Mouse (Mus musculus) adrenal gland (tissue): Measurements from ENCODE around the gene Car6.

Source experiments
- intact Hi-C: fragments of 180-260 bp; cut with DNase I; formaldehyde crosslinking; loops from one replicate; pipeline ENCODE4 v1.15.1; 2025
- long read RNA-seq, 2 experiments: library from polyadenylated mRNA; unstranded; transcript quantifications; one replicate each; pipeline ENCODE4 v2.0.0; 2020; ENCODE audit warnings: borderline replicate concordance in 1 of 2; ENCODE audit not compliant: insufficient replicate concordance in 1 of 2

The Car6 gene
- long read RNA-seq, experiment 1: 0 reads
- long read RNA-seq, experiment 2: 0 reads

DNA sequence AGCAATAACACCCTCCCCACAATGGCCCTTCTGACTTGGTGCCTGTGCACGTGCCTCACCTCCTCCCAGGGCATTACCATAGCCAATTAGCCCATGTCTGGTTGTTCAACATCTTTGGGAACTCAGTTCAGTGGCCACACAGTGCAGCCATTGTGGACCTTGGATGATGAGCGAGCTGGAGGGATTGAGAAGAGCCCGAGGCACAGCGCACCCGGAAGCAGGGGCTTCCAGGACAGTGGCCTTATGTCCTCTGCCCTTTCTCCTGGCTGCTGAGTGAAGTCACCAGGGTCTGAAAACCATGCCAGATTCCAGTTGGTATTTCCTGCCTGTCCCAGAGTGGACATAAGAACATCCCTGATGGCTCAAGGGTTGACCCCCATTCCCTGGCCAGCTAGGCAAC is at the start of gene Car6:
TSS of gene Car6 (minus strand) at position 101 of the 400 bp plus-strand sequence.
- intact Hi-C loops: no loop called here

DNA sequence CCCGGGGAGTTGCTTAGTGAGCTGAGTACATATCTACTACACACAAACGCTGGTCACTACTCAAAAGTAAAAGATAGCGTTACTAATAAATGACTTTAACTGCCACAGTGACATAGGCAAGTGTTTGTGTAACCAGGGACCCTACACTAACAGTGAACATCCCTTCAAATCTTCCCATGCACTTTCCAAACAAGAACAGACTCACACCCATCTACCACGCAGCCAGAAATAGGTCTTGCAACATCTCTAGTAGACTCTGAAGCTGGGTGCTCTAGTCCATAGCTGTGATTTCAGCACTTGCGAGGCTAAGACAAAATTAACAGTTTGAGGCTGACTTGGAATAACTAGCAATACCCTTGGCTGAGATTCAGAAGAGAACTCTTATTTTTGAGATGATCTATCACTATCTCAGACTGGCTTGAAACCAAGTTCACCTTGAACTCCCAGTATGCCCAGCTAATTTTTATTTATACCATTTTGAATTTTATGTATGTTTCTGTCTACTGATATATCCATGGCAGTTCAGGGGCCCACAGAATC is 48.7 kb upstream of the Car6 start:
- intact Hi-C loops: loop anchor here (5.0 to 10.0 kb wide), 2 partner anchors 38 to 75 kb away; no protein-coding TSS in a partner anchor

GRCm38 (mm10) chr4:150248917-150249316 is 47.8 kb upstream of the Car6 start:
- intact Hi-C loops: loop anchor here (5.0 to 10.0 kb wide), 2 partner anchors 37 to 74 kb away; no protein-coding TSS in a partner anchor

DNA sequence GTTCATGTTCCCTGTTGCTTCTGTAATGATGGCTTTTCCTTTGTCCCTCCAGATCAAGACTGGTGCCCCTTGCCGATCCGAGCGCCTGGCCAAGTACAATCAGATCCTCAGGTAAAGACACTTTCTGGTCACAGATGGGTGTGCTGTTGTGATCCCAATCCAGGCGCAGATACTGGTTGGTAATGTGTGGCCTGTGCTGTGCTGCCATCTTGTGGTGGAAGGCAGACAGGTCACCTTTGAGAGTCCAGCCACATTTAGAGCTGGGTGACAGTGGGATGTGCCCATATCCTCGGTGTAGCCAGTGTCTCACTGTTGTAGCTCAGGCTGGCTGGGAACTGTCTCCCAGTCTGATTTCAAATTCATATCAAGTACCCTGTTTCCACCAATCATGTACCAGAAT is 46.9 kb upstream of the Car6 start:
- intact Hi-C loops: loop anchor here (5.0 to 10.0 kb wide), 2 partner anchors 36 to 73 kb away; no protein-coding TSS in a partner anchor

GRCm38 (mm10) chr4:150245876-150246275 is 44.7 kb upstream of the Car6 start:
- intact Hi-C loops: loop anchor here (5.0 to 10.0 kb wide), 2 partner anchors 34 to 71 kb away; no protein-coding TSS in a partner anchor

DNA sequence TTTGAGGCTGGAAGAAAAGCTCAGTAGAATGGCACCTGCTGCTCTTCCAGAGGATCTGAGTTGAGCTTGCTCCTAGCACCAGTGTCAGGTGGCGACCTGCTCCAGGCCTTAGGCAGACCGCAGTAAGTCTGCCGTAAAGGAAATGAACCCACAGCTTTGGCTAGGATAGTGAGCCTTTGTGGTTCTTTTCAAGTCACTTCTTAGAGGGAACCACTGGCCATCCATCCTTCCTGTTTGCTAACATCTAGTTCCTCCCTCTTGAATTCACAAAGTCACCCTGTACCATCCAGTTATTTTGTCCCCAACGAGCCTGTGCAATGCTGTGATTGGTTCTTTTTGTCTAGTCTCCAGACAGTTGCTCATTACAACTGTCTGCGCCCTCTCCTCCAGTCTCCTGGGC is 41.6 kb upstream of the Car6 start:
- intact Hi-C loops: loop anchor here (10.0 kb wide), 1 partner anchor 68 kb away; no protein-coding TSS in a partner anchor

DNA sequence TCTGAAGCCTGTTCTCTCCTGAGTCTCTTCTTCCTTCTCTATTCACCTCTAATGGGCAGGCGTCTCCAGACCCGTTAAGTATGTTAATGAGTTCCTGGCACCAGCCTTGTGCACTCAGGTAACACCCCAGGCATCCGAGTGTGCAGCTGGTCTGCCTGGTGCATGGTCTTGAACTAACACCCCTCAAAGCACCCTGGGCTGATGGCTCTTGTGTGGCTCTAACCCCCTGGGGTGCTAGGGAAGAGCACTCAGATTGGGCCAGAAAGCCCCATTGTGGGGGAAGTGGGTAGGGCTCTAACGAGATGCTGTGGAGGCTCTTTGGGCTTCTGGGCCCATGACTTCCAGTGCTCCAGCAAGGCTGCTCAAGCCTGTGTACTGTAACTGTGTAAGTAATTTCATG is 40.6 kb upstream of the Car6 start:
- intact Hi-C loops: loop anchor here (10.0 kb wide), 1 partner anchor 67 kb away; no protein-coding TSS in a partner anchor

DNA sequence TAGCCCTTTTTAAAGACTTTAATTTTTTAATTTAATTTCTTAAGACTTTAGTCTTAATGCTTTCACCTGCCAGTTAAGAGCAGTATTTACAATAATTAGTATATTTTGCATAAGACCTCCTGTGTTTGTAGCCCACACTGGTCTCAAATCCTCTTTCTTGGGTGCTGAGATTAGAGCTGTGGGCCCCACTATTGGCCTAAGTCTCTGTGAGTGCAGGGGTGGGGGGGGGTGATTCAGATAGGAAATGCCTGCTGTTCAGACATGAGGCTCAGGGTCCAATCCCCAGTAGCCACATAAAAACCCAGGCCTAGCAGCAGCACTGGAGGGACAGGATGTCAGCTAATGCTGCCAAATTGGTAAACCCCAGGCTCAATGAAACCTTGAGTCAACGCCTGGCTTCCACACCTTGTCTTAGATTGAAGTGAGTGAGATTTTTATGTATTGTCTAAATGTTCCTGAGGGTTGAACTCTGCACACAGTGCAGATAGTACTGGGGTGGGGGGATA is 39.3 kb upstream of the Car6 start:
- intact Hi-C loops: loop anchor here (10.0 kb wide), 1 partner anchor 66 kb away; no protein-coding TSS in a partner anchor

GRCm38 (mm10) chr4:150239951-150240368 is 38.8 kb upstream of the Car6 start:
- intact Hi-C loops: loop anchor here (10.0 kb wide), 1 partner anchor 65 kb away; no protein-coding TSS in a partner anchor

DNA sequence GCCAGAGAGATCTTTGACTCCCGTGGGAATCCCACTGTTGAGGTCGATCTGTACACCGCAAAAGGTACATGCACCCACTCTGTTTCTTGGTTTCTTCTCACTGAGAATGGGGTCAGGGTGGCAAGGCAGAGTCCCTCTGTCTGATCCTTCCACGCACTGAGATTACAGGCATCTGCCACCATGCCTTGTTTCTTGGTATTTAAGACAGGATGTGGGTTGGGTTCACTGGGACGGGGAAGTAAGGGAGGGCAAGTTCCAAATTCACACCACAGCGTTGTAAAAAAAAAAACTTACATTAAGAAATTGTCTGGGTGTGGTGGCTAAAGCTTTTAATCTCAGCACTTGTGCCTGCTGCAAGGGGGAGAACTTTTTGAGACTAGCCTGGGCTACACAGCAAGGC is 38.4 kb upstream of the Car6 start:
- intact Hi-C loops: no loop called here

DNA sequence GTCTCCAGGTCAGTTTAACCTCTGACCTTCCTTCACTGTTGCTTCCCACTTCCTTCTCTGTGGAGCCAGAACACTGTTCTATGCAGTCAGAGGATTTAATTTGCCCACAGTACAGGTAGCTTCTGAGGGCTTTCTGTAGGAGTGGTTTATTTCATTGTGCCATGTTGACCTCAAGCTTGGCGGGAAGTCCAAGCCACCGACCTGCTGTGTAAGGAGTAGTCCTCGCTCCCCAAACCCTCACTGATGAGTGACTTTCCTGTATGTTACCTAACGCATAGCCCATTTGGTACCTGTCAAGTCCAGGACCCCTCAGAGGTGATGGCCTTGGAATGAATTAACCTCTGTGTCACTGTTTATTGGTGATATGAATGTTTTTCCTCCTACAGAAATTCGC is 38.0 kb upstream of the Car6 start:
- intact Hi-C loops: no loop called here

GRCm38 (mm10) chr4:150238433-150239086 is 37.4 kb upstream of the Car6 start:
- intact Hi-C loops: no loop called here

- intact Hi-C loops: no loop called here
These were observed 36.7 kb upstream of the Car6 start for GRCm38 (mm10) chr4:150237636-150238361.

GRCm38 (mm10) chr4:150236521-150237481 is 35.7 kb upstream of the Car6 start, which contains the start of gene Eno1:
Eno1 (plus strand) TSS chr4:150236721.
- intact Hi-C loops: no loop called here

DNA sequence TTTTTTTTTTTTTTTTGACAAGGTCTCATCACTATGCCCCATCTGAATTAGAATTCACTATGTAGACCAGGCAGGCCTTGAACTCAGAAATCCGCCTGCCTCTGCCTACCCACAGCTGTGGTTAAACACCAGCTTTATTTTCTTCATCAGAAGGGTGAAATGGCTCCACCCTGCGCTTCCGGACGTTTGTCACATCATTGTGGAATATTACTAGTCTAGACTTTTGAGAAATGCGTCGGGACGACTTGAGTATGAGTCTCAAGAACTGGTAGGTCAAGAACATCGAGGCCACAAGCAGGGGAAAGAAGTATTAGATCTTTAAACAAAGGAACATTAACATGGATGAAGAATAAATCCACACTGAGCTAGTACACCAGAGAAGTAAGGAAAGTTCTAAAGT is 34.9 kb upstream of the Car6 start:
- intact Hi-C loops: no loop called here

DNA sequence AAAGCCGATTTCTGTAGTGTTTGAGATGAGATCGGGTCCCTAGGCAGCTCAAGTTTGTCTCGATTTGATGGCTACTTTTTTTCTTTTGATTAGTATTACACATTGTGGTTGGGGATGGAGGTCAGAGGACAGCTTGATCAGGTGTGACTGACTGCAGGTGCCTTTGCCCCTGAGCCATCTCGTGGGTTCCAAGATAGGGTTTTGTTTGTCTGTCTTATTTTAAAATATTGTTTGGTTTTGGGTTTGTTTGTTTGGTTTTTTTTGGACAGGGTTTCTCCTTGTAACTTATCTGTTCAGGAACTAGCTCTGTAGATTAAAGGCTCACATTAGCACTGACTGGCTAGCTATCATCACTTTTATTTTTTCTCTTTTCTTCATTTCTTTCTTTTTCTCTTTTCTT is 34.5 kb upstream of the Car6 start:
- intact Hi-C loops: no loop called here

- intact Hi-C loops: no loop called here
These were observed 33.6 kb upstream of the Car6 start for GRCm38 (mm10) chr4:150234599-150235327.

DNA sequence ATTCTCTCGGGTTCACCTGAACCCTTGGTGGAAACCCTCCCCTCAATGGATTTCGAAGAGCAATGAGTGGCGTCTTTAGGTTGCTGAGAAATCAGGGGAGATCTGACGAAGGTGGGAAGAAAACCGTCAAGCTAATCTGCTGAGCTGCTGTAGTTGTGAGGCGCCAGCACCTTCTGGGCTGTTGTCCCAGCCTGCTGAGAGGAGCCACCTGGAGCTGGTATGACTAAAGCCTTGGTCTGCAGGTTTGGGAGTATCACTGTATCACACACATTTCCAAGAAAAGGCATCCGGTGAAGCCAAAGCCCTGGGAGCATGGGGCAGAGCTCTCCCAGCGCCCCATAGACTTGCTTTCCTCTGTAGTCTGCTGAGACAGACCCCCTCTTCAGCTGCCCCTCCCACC is 30.7 kb upstream of the Car6 start:
- intact Hi-C loops: no loop called here

- intact Hi-C loops: no loop called here
These were observed 29.6 kb upstream of the Car6 start for GRCm38 (mm10) chr4:150230460-150231407.
